Mouse (Mus musculus) megakaryocyte, embryonic 14.5 days (primary cell): ENCODE measurements around the gene Slc16a1. TPM values are rescaled to one million over a fixed set of nuclear protein-coding genes. Genes with fewer than 3 reads are reported as not detected.
"Not testable (repeated sequence)": the region's sequence is repeated elsewhere in the genome, so short reads cannot be mapped to it uniquely, and the experiment has no call there.

Source experiments
- H3K27me3 ChIP-seq: replicated peaks from 2 replicates; pipeline ENCODE3; 2012; ENCODE audit warnings: inconsistent platforms
- H3K36me3 ChIP-seq: replicated peaks from 2 replicates; pipeline ENCODE3; 2012; ENCODE audit warnings: low read length, inconsistent platforms, mixed read lengths
- H3K4me1 ChIP-seq: 2 replicates; pipeline ENCODE4 v1.6.1; 2012; ENCODE audit warnings: inconsistent platforms
- H3K4me3 ChIP-seq: replicated peaks from 2 replicates; pipeline ENCODE3; 2012; ENCODE audit warnings: moderate library complexity, mild to moderate bottlenecking, inconsistent platforms
- H3K9me3 ChIP-seq: 2 replicates; pipeline ENCODE4 v1.6.1; 2012; ENCODE audit warnings: inconsistent platforms
- FLI1 ChIP-seq: IDR thresholded peaks from 2 replicates; pipeline ENCODE4 v1.6.1; 2012; ENCODE audit warnings: low read length, inconsistent platforms, mixed read lengths
- GATA1 ChIP-seq: IDR thresholded peaks from 3 replicates; pipeline ENCODE4 v1.6.1; 2012; ENCODE audit warnings: mixed read lengths, low read length, inconsistent platforms, borderline replicate concordance
- polyA plus RNA-seq: library from polyadenylated mRNA; stranded (reverse); fragments of >175 nt; gene quantifications from 2 replicates; pipeline ENCODE4 v1.2.3, GENCODE M21; 2012; ENCODE audit warnings: low replicate concordance; ENCODE audit not compliant: insufficient read depth

Gene Slc16a1
- polyA plus RNA-seq, 1 experiment, result 8.0 TPM

- Histone ChIP-seq H3K4me3 (no peak overlapping the region), H3K4me1 (peaks cover 22% of the 10 kb centered on the region), H3K9me3 (peaks cover 32% of the 10 kb centered on the region), H3K36me3 (no peaks in the 10 kb centered on the region), H3K27me3 (peaks cover 9% of the 10 kb centered on the region)
- TF ChIP-seq FLI1 (no peak), GATA1 (no peak)
Measured at GRCm38 (mm10) chr3:104706446-104706845, 68.0 kb downstream of the Slc16a1 start.

- peaks cover 22% of the 10 kb centered on the region for H3K4me1 ChIP-seq
- H3K4me3 ChIP-seq, result peak overlapping the region; percentile 10
- H3K9me3 ChIP-seq, result peaks cover 32% of the 10 kb centered on the region
- H3K27me3 ChIP-seq, H3K36me3 ChIP-seq: not testable (repeated sequence)
Measured at GRCm38 (mm10) chr3:104706951-104707771, 68.7 kb downstream of the Slc16a1 start.

DNA sequence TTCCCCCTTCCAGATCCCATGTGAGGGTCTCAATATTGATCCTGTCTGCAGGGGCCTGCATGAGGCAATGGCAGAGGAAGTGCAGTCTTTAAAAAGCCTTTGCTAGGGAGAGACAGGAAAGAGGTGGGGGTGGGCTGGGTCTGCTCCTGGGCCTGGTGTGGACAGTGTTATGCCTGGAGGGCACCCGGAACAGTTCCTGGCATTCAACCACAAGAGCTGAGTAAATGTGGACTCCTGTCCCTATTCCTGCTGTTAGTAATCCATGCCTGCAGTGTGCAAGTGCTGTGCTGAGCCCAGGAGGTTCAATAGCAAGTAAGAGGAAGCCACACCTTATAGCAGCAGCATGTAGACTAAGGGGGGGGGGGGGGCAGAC, 69.3 kb downstream of the Slc16a1 start:
- H3K36me3 ChIP-seq, H3K4me3 ChIP-seq, H3K27me3 ChIP-seq: not testable (repeated sequence)
- Histone ChIP-seq H3K9me3 (peaks cover 36% of the 10 kb centered on the region), H3K4me1 (peaks cover 22% of the 10 kb centered on the region)

Other genes with a start within 250 kb of the Slc16a1 start
- gene Lrig2, start 126.8 kb upstream of the Slc16a1 start, polyA plus RNA-seq, result 0.22 TPM in 1 of 2 replicates, not detected in the other
- gene Ppm1j, start 142.4 kb downstream of the Slc16a1 start, polyA plus RNA-seq, result 2.1 and 6.0 TPM in 2 replicates
- gene Fam19a3, start 143.2 kb downstream of the Slc16a1 start, polyA plus RNA-seq, result not detected in 2 replicates
- 103 and 229 TPM in 2 replicates for gene Rhoc, start 149.7 kb downstream of the Slc16a1 start, polyA plus RNA-seq
- 38.5 and 66.3 TPM in 2 replicates for gene Mov10, start 179.9 kb downstream of the Slc16a1 start, polyA plus RNA-seq
- 3.0 and 4.4 TPM in 2 replicates for gene St7l, start 225.3 kb downstream of the Slc16a1 start, polyA plus RNA-seq
- 3.3 and 9.4 TPM in 2 replicates for gene Capza1, start 225.8 kb downstream of the Slc16a1 start, polyA plus RNA-seq